Mouse (Mus musculus) thymus, postnatal 4 days (tissue): ENCODE data around the gene Smu1.
"Not testable (repeated sequence)": the region's sequence is repeated elsewhere in the genome, so short reads cannot be mapped to it uniquely, and the experiment has no call there.

ENCODE experiments used
- DNase-seq: peaks from one replicate; pipeline ENCODE4 v3.0.0; 2021

Gene Smu1

DNA sequence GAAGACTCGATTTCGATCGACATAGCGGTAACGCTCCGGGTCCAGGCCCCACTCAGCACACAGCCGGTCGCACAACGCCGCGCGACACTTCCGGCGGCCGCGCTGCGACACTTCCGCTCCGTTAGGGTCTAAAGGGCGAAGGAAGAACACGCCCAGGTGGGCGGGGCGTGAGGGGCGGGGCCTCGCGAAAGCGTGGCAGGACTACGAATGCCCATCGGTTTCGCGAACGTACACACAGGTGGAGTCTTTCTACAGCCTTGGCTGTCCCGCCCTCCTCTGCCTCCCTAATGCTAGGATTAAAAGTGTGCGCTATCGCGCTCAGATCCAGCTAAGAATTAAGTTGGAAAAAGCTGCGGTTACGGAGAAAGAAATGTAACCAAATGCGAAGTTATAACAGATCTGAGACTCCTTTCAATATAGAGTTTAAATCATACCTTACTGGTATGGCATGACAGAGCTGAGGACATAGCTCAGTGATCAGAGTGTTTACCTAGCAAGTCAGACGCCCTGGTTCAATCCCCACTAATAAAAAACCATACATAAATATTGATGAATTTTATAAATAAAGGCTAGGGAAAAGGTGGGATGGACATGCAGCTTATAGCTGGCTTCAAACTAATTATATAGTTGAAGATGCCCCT lies at the start of gene Smu1:
Gene Smu1 (minus strand): TSS at position 144 of the 641 bp plus-strand sequence.
- peak; percentile 99 for DNase-seq

- DNase-seq, result no peak
Observed at GRCm38 (mm10) chr4:40807382-40807781, 49.7 kb upstream of the Smu1 start.

GRCm38 (mm10) chr4:40805401-40805800 lies 47.7 kb upstream of the Smu1 start:
- DNase-seq, result no peak

- DNase-seq, result no peak
Observed at GRCm38 (mm10) chr4:40802787-40803186, 45.1 kb upstream of the Smu1 start.

- no peak for DNase-seq
Observed at GRCm38 (mm10) chr4:40801908-40802307, 44.2 kb upstream of the Smu1 start.

DNA sequence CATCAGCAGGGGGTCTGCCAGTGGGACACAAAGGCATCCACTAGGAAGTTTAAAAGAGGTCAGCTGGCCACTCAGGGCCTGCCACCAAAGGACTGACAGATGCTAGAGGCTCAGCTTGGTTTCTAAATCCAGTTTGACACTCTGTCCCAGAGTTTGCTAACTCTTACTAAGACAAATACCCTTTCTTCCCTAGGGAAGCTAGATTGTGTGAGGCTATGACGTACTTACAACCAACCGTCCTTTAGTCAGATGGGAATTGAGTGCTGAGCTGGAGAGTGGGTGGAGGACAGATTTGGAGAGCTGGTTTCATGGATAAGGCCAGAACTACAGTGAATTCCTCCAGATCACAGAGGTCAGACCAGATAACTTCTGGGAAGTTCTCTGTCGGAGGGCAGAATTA lies 43.1 kb upstream of the Smu1 start:
- DNase-seq, result no peak

DNA sequence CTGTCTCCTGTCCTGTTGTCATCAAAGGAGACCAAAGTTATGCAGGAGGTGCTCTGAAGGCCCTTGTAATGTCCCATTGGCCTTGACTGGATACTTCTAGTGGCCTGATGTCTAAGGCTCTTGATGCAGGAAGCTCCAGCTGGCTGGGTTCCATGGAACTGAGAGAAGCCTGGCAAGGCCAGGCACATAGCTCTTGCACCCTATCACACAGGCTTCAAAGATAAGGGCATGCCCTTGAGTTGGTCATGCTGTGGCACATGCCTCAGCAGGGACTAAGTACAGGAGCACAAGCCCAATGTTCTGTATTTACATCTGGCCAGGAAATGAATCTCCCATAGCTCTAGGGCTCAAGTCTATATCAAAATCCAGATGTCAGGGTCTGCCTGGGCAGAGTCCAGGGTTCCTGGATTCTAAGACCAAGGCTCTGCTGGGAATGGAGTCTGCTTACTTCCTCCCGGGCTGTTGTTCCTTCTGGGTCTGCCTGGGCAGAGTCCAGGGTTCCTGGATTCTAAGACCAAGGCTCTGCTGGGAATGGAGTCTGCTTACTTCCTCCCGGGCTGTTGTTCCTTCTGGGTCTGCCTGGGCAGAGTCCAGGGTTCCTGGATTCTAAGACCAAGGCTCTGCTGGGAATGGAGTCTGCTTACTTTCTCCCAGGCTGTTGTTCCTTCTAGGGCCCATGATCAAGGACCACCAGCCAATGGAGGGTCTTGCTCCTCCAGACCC lies 41.3 kb upstream of the Smu1 start:
- not testable (repeated sequence) for DNase-seq

- DNase-seq, result no peak
Observed at GRCm38 (mm10) chr4:40795761-40796160, 38.0 kb upstream of the Smu1 start.

DNA sequence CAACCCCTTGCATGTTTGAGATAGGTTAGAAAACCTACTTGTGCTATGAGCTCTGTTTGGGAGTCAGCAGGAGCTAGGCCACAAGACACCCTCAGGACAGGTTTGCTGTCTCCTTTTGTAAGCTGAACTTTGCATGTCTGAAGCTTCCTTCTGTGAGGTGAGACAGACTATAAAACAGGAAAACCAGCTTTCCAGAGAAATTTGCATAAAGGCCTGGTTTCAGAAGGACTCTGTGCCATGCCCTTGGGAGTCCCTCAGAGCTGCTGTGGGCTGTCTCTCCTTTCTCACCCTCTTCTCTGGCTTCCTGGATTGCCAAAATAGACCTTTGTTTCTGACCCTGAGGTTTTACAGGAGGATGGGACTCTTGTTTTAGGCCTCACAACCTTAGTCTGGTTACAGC lies 36.6 kb upstream of the Smu1 start:
- no peak for DNase-seq

GRCm38 (mm10) chr4:40791176-40791575 lies 33.5 kb upstream of the Smu1 start:
- no peak for DNase-seq

DNA sequence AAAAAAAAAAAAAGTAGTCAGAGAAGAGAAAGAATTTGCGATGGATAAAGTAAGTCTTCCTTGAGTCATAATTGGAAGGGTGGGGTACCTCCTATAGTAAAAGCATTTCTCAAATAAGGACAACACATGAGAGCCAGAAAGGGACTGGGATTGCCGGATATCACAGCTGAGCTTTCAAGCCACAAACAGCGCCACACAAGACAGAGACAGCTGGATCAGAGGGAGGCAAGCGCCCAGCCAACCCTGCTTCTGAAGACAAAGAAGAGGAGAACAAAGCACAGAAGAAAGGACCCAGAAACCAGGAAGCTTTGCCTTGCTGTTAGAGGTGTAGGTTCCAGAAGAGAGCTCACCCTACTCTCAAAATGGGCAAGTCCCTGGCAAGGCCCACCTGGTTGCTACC lies 28.9 kb upstream of the Smu1 start:
- DNase-seq, result peak; percentile 32

GRCm38 (mm10) chr4:40785620-40786166 lies 28.0 kb upstream of the Smu1 start:
- DNase-seq, result peak; percentile 34

GRCm38 (mm10) chr4:40784556-40785169 lies 26.9 kb upstream of the Smu1 start:
- no peak for DNase-seq

DNA sequence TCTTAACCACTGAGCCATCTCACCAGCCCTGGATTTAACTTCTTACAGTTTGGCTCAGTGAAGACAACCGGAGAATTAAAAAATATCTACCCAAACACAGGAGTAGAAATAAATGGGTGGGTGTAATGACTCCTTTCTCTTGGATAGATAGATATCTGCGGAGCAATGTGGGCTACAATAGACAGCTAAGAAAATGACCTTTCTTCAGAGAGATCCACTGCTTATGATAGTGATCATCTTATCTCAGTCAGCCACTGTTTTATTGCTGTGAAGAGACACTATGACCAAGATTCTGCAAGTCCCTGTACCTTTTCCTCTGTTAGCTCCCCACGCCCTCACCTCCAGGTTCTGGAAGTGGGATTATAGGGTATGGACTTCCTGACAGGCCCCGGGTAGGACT lies 25.3 kb upstream of the Smu1 start:
- no peak for DNase-seq

DNA sequence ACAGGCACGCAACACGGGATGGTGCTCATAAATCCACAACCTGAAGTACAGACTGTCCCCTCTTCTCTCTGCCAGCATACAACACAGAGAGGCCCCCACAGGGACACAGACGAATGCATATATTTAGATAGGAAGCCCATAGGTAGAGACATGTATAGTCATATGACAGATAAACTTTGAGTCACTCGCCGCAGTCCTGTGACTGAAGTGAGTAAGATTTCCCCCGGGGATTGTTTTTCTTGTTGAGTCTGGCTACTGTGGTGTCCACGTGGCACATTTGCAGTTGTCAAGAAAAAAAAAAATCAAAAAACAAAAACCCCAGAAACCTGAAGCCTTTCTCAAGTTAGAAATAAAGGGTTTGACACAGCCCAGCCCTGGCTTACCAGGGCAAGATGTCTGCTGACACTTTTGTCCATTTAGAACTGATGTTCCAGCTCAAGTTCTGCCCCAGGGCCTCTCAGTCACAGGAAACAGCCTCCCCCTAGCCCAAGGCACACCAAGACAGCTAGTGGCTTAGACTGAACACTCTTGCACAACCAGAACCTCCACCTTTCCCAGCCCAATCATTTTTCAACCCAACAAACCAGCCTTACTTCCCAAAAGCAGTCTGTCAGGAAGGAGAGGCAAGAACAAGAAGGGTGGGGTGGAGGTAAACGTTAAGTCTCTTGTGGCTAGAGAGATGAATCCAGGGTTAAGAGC lies 24.2 kb upstream of the Smu1 start:
- no peak for DNase-seq

- peak; percentile 82 for DNase-seq
Observed at GRCm38 (mm10) chr4:40781143-40781542, 23.4 kb upstream of the Smu1 start.

DNA sequence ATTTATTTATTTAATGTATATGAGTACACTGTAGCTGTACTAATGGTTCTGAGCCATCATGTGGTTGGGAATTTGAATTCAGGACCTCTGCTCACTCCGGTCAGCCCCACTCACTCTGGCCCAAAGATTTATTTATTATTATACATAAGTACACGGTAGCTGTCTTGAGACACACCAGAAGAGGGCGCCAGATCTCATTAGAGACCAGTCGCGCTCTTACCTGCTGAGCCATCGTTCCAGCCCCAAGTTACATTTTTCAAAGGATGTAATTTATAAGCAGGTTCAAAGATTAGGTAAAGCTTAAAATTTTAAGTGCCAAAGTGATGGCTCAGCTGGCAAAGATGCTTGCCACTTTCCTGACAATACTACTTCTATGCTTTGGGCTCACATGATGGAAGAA lies 20.9 kb upstream of the Smu1 start:
- peak; percentile 54 for DNase-seq

DNA sequence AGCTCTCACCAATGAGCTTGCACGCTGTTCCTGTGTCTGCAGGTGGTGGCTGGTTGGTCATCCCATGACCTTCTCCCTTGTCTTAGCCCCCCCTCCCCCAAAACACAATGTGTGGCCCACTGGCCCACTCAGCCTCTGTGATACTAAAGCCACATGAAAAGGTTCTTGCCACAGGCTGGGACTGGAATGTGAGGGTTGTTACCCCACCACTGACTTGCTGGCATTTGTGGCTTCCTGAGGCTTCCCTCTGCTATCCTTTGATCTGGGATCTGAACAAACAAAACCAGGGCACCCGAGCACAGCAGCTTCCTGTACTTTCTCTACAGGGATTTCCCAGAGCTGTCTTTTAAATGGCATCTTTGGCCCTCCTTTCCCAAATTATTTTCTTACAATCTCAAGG lies 19.4 kb upstream of the Smu1 start:
- no peak for DNase-seq

DNA sequence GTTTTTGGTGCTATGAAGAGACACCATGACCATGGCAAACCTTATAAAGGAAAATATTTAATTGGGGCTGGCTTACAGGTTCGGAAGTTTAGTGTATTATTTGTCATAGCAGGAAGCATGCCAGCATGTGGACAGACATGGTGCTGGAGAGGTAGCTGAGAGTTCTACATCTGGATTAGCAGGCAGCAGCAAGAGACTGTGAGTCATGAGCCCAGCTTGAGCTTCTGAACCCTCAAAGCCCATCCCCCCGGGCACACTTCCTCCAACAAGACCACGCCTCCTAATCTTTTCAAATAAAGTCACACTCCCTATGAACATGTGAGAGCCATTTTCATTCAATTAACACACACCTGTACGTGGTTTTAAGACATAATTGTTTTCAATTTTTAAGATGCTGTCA lies 18.7 kb upstream of the Smu1 start:
- peak; percentile 57 for DNase-seq

DNA sequence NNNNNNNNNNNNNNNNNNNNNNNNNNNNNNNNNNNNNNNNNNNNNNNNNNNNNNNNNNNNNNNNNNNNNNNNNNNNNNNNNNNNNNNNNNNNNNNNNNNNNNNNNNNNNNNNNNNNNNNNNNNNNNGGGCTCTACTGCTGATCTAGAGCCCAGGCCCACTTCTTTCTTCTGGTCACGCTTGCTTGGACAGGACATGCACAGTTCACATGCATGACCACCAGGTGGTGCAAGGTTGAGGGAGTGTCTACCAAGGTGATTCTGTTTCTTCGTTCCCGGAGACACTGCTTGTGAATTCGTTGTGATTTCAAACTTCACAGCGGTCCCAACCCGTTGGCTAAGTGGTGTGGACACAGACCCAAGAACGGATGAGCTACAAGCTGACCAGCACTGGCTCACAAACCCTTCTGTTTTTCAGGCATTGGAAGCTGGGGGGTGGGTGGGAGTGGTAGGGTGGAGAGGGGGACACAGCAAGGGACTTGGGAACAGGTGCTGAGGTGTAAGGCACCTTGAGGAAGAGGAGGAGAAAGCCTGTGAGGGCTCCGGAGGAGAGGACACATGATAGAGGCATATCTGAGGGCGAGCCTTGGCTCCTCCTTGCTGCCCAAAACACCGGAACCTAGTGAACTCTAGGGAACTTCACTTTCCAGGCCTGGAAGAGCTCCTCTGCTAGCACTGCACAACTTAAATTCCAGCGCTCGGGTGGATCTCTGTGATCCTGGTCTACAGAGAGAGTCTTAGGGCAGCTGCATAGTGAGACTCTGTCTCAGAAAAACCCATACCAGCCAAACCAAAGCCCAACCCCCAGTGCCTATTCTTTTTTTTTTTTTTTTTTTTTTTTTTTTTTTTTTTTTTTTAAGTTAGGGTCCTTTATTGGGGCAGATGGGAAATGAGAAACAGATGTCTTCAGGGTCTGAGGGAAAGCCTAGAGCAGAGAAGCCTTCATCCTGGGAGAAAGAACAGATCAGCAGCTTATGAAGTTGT lies 16.8 kb upstream of the Smu1 start:
- peak; percentile 87 for DNase-seq

DNA sequence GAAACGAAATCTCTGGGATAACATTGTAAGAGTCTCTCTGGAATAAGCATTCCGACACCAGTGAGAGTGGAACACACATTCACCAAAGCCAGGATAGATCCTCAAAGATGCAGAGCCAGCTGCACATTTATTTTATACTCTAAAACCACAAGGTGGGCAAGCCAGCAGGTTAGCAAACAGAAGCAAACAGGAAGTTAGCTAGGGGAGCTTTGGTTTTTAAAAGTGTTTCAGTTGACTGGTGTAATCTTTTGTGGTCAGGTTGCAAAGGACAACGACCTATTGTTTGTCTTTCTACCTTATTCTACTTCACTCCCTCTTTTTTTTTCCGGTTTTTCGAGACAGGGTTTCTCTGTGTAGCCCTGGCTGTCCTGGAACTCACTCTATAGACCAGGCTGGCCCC lies 2.2 kb upstream of the Smu1 start:
- no peak for DNase-seq

GRCm38 (mm10) chr4:40757157-40757779 lies 455 bp downstream of the Smu1 start:
- DNase-seq, result peak; percentile 39
